Mouse (Mus musculus) neural tube, embryonic 11.5 days (tissue): ENCODE measurements around the gene Rnf144a. TPM values are rescaled to one million over a fixed set of nuclear protein-coding genes. Genes with fewer than 3 reads are reported as not detected.

ENCODE experiments used
- ATAC-seq: fragments of 200-750 bp; cut with Nextera tagmentation; 2 replicates; pipeline ENCODE4 v1.8.0; 2017; ENCODE audit warnings: moderate number of reproducible peaks, mild to moderate bottlenecking, moderate TSS enrichment, moderate library complexity; ENCODE audit not compliant: insufficient read depth, low FRiP score, low TSS enrichment
- DNase-seq: peaks from one replicate; pipeline ENCODE4 v3.0.0-alpha.2; 2015; ENCODE audit warnings: low spot score
- H3K27ac ChIP-seq: fragments of 300-500 bp; sonication (generic); 2 replicates; pipeline ENCODE4 v1.5.1; 2014; ENCODE audit warnings: low read depth, mild to moderate bottlenecking, low read length
- H3K27me3 ChIP-seq: fragments of 300-500 bp; sonication (generic); 2 replicates; pipeline ENCODE4 v1.6.1; 2014; ENCODE audit warnings: mild to moderate bottlenecking, low read length, mixed read lengths; ENCODE audit not compliant: control insufficient read depth, insufficient read depth
- H3K36me3 ChIP-seq: fragments of 300-500 bp; sonication (generic); 2 replicates; pipeline ENCODE4 v1.6.1; 2014; ENCODE audit warnings: mild to moderate bottlenecking, low read length, moderate library complexity, mixed read lengths; ENCODE audit not compliant: control insufficient read depth, insufficient read depth
- H3K4me1 ChIP-seq: fragments of 300-500 bp; sonication (generic); 2 replicates; pipeline ENCODE4 v1.6.1; 2014; ENCODE audit warnings: low read length, mixed read lengths; ENCODE audit not compliant: control insufficient read depth, insufficient read depth
- H3K4me2 ChIP-seq: fragments of 300-500 bp; sonication (generic); 2 replicates; pipeline ENCODE4 v1.6.1; 2014; ENCODE audit warnings: low read depth, mild to moderate bottlenecking, moderate library complexity
- H3K4me3 ChIP-seq: fragments of 300-500 bp; sonication (generic); 2 replicates; pipeline ENCODE4 v1.5.1; 2014; ENCODE audit warnings: low read depth, low read length
- H3K9ac ChIP-seq: fragments of 300-500 bp; sonication (generic); 2 replicates; pipeline ENCODE4 v1.6.1; 2014; ENCODE audit warnings: mild to moderate bottlenecking, low read length
- H3K9me3 ChIP-seq: fragments of 300-500 bp; sonication (generic); 2 replicates; pipeline ENCODE4 v1.6.1; 2016; ENCODE audit warnings: low read length; ENCODE audit not compliant: control insufficient read depth
- WGBS: fragments of 180-500 bp; shearing (Covaris S2); extraction: QIAGEN DNeasy Blood & Tissue Kit; methylation state at CpG from one replicate; pipeline ENCODE4 v1.1.7; 2014; 5-methylcytosine and 5-hydroxymethylcytosine counted together
- polyA plus RNA-seq: library from polyadenylated mRNA; unstranded; fragments of >200 nt; fragmentation: Nextera tagmentation; extraction: Ambion mirVana; gene quantifications from 2 replicates; pipeline ENCODE4 v1.2.1, GENCODE M21; 2014

Rnf144a gene
- polyA plus RNA-seq, 1 experiment from 2014 or later: 29.1 TPM

DNA sequence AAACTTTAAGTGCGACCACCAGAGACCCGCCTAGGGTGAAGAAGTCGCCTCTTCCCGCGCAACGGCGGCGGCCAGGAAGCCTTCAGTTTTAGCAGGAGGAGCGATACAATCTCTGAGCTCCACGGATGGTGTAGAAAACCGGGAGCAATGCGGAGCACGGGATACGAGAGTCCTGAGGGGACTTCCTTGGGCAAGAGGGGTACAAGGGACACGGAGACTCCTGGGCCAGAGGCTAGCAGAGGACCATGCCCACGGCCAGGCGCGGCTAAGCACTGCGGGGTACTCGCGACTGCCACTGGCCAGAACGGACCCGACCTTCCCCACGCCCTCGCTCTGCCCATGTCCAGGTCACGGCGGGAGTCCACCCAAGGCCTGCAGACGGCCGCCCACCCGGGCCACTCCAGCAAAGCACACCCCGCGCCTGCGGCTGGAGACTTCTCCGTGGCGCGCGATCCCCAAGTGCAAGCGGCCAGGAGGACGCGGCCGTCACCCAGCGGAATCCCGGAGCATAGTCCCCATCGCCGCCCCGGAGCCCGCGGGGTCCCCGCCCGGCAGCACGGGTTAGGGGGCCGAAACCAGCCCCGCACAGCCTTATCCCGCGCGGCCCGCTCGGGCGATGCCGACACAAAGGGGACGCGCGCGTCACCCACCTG is 477 bp downstream of the Rnf144a start:
- Histone ChIP-seq H3K4me2 (peak overlapping the region; percentile 73), H3K27ac (peak overlapping the region; percentile 67), H3K36me3 (no peaks in the 10 kb centered on the region), H3K27me3 (no peaks in the 10 kb centered on the region), H3K4me1 (peaks cover 21% of the 10 kb centered on the region), H3K4me3 (peak overlapping the region; percentile 92), H3K9ac (peak overlapping the region; percentile 99), H3K9me3 (no peaks in the 10 kb centered on the region)
- ATAC-seq: peak; percentile 63
- 0% methylated on average over 63 of the region's 64 CpGs for WGBS
- no peak for DNase-seq

GRCm38 (mm10) chr12:26413961-26414411 is 1.1 kb downstream of the Rnf144a start:
- H3K4me2 ChIP-seq: peak overlapping the region; percentile 73
- H3K27ac ChIP-seq: no peak overlapping the region
- 4% methylated on average over 8 of the region's 8 CpGs for WGBS
- H3K4me3 ChIP-seq: peak overlapping the region; percentile 92
- peaks cover 21% of the 10 kb centered on the region for H3K4me1 ChIP-seq
- H3K9ac ChIP-seq: peak overlapping the region; percentile 99
- H3K36me3 ChIP-seq: no peaks in the 10 kb centered on the region
- ATAC-seq (no peak), DNase-seq (no peak)
- no peaks in the 10 kb centered on the region for H3K27me3 ChIP-seq
- H3K9me3 ChIP-seq: no peaks in the 10 kb centered on the region

- no peak for DNase-seq
- Histone ChIP-seq H3K9ac (0 out of 2 replicates have a peak overlapping the region, but pooled peaks have one; percentile 4), H3K4me2 (peak overlapping the region; percentile 73)
Measured at GRCm38 (mm10) chr12:26412802-26413201, 2.3 kb downstream of the Rnf144a start.

GRCm38 (mm10) chr12:26411841-26412450 is 3.1 kb downstream of the Rnf144a start:
- H3K9ac ChIP-seq: no peak overlapping the region
- H3K9me3 ChIP-seq: no peaks in the 10 kb centered on the region
- H3K27ac ChIP-seq: no peak overlapping the region
- no peaks in the 10 kb centered on the region for H3K36me3 ChIP-seq
- no peaks in the 10 kb centered on the region for H3K27me3 ChIP-seq
- no peak for DNase-seq
- no peak overlapping the region for H3K4me2 ChIP-seq
- H3K4me1 ChIP-seq: peaks cover 21% of the 10 kb centered on the region
- no peak overlapping the region for H3K4me3 ChIP-seq
- ATAC-seq: no peak
- 81% methylated on average over 10 of the region's 10 CpGs for WGBS

More at GRCm38 (mm10) chr12:26412802-26413201, 2.3 kb downstream of the Rnf144a start:
- H3K4me3 ChIP-seq: no peak overlapping the region
- no peaks in the 10 kb centered on the region for H3K27me3 ChIP-seq
- no peaks in the 10 kb centered on the region for H3K36me3 ChIP-seq
- H3K27ac ChIP-seq: no peak overlapping the region
- ATAC-seq: no peak
- no peaks in the 10 kb centered on the region for H3K9me3 ChIP-seq
- 89% methylated on average over 6 of the region's 6 CpGs for WGBS
- H3K4me1 ChIP-seq: peaks cover 21% of the 10 kb centered on the region

- DNase-seq: no peak
- Histone ChIP-seq H3K9ac (no peak overlapping the region), H3K9me3 (no peaks in the 10 kb centered on the region), H3K27ac (no peak overlapping the region), H3K4me3 (no peak overlapping the region), H3K4me1 (peaks cover 21% of the 10 kb centered on the region), H3K4me2 (no peak overlapping the region), H3K27me3 (no peaks in the 10 kb centered on the region), H3K36me3 (no peaks in the 10 kb centered on the region)
- no peak for ATAC-seq
- 89% methylated on average over 3 of the region's 3 CpGs for WGBS
Measured at GRCm38 (mm10) chr12:26410443-26410842, 4.6 kb downstream of the Rnf144a start.

DNA sequence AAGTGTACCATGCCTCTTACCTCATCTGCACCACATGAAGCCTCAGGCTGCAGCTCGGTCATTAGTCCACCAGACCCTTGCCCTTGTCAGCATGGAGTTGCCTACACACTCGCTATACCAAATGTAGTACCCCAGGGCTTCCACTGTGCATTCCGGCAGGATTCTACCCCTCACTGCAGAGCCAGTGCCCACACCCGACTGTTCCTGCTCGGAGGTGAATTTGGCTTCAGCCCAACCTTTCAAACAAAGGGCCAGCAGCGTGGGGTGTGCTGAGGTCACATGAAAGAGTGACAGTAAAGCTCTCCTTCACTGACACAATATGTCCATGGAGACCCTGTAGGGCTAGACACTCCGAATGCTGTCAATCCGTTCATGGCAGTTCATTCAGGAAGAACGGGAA is 6.3 kb downstream of the Rnf144a start:
- H3K9ac ChIP-seq: no peak overlapping the region
- H3K27ac ChIP-seq: no peak overlapping the region
- no peaks in the 10 kb centered on the region for H3K27me3 ChIP-seq
- no peak for ATAC-seq
- no peaks in the 10 kb centered on the region for H3K9me3 ChIP-seq
- no peak overlapping the region for H3K4me2 ChIP-seq
- whole genome bisulfite sequencing: 84% methylated on average over 9 of the region's 9 CpGs
- no peaks in the 10 kb centered on the region for H3K36me3 ChIP-seq
- no peak for DNase-seq
- H3K4me3 ChIP-seq: no peak overlapping the region
- H3K4me1 ChIP-seq: peaks cover 20% of the 10 kb centered on the region

DNA sequence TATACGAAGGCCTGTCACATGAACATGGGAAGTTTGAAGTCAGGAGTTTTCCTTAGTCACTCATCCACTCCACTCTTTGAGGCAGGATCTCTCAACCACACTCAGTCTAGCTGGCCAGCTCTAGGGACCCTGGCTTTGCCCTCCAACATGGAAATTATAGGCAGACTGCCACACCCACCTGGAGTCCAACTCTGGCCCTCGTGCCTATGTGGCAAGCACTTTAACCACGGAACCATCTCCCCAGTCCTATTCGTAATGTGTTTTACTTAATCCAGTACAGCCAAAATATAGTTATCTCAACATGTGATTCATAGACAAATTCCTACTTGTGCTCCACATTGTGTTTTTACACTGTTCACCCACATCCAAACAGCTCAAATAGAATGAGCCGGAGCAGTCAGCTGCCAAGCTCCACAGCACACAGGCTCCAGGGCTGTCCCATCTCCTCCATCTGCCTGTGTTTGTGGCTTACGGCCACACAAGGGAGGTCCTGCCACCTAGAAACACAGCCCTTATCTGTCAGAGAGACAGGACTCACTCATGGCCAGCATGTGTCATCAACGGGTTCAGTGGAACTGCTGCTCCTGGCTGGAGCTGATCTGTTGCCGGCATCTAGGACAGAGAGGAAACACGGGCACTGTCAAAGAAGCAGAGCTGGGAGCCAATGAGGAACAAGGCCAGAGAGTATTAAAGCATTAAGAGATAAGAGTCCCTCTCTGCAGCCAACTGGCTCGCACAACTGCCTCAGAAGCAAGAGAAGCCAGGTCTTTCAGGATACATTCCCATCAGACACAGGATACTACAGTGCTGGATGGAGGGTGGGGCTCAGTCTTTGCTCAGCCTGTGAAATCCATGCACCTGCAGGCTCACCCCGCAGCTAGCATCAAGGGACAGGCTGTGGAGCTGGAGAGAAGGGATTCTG is 10.0 kb downstream of the Rnf144a start:
- Histone ChIP-seq H3K27ac (no peak overlapping the region), H3K4me2 (no peak overlapping the region), H3K9ac (no peak overlapping the region), H3K36me3 (no peaks in the 10 kb centered on the region; the same call in 1 of the 2 replicates), H3K4me1 (0 out of 2 replicates have a peak, but pooled peaks cover 3% of the 10 kb centered on the region), H3K4me3 (no peak overlapping the region), H3K27me3 (no peaks in the 10 kb centered on the region), H3K9me3 (no peaks in the 10 kb centered on the region)
- DNase-seq: no peak
- WGBS: 89% methylated on average over 11 of the region's 11 CpGs
- ATAC-seq: no peak

- Histone ChIP-seq H3K27me3 (no peaks in the 10 kb centered on the region), H3K4me2 (no peak overlapping the region), H3K27ac (no peak overlapping the region), H3K4me1 (0 out of 2 replicates have a peak, but pooled peaks cover 3% of the 10 kb centered on the region), H3K4me3 (no peak overlapping the region), H3K36me3 (no peaks in the 10 kb centered on the region; the same call in 1 of the 2 replicates), H3K9ac (no peak overlapping the region), H3K9me3 (no peaks in the 10 kb centered on the region)
- ATAC-seq (no peak), DNase-seq (no peak)
- 84% methylated on average over 16 of the region's 16 CpGs for WGBS
Measured at GRCm38 (mm10) chr12:26403372-26404125, 11.5 kb downstream of the Rnf144a start.
